Mouse (Mus musculus) CH12.LX (cell line): ENCODE results near the gene Gbx2. TPM values are rescaled to one million over a fixed set of nuclear protein-coding genes. Genes with fewer than 3 reads are reported as not detected.

Source experiments
- DNase-seq: peaks from one replicate; pipeline ENCODE4 v3.0.0-alpha.2; 2013; ENCODE audit errors: extremely low read depth
- H3K27ac ChIP-seq: 2 replicates; pipeline ENCODE4 v1.5.1; 2012; ENCODE audit warnings: low read depth, mild to moderate bottlenecking, control low read depth, moderate library complexity; ENCODE audit not compliant: insufficient read depth
- H3K27me3 ChIP-seq: replicated peaks from 2 replicates; pipeline ENCODE3; 2012; ENCODE audit warnings: inconsistent platforms
- H3K36me3 ChIP-seq, 2 experiments: replicated peaks in 1 of 2; 2 replicates each; pipeline versions ENCODE3 to v1.6.1; 2012; ENCODE audit warnings: inconsistent platforms in 1 of 2, low read length in 1 of 2, mild to moderate bottlenecking in 1 of 2, mixed read lengths in 1 of 2, moderate library complexity in 1 of 2; ENCODE audit not compliant: control insufficient read depth in 1 of 2, insufficient read depth in 1 of 2
- H3K4me1 ChIP-seq, 2 experiments: 2 replicates each; pipeline ENCODE4 v1.6.1; 2012; ENCODE audit warnings: inconsistent platforms in 1 of 2, moderate library complexity in 1 of 2; ENCODE audit not compliant: insufficient read depth in 2 of 2, control insufficient read depth in 1 of 2
- H3K4me2 ChIP-seq: 2 replicates; pipeline ENCODE4 v1.6.1; 2012; ENCODE audit warnings: low read depth, mild to moderate bottlenecking, control low read depth; ENCODE audit not compliant: poor library complexity, insufficient read depth, severe bottlenecking
- H3K4me3 ChIP-seq, 3 experiments: fragments of 150-350 bp in 1 of 3; sonication (generic) in 1 of 3; replicated peaks in 1 of 3; 2 replicates each; pipeline versions ENCODE3 to v1.5.1; 2011 to 2012; ENCODE audit warnings: low read depth in 2 of 3, low read length in 2 of 3, mild to moderate bottlenecking in 2 of 3, moderate library complexity in 2 of 3, control low read depth in 1 of 3, improper control_type of control experiment in 1 of 3, inconsistent platforms in 1 of 3, mixed read lengths in 1 of 3; ENCODE audit not compliant: poor library complexity in 1 of 3
- H3K79me2 ChIP-seq: replicated peaks from 2 replicates; pipeline ENCODE4 v1.6.1; 2012; ENCODE audit warnings: mild to moderate bottlenecking, moderate library complexity; ENCODE audit not compliant: control insufficient read depth, poor library complexity, insufficient read depth, severe bottlenecking; ENCODE audit errors: extremely low read depth
- H3K9ac ChIP-seq: 2 replicates; pipeline ENCODE4 v1.6.1; 2012; ENCODE audit warnings: low read depth, mild to moderate bottlenecking, control low read depth, moderate library complexity; ENCODE audit not compliant: insufficient read depth
- H3K9me3 ChIP-seq: replicated peaks from 2 replicates; pipeline ENCODE3; 2012; ENCODE audit warnings: low read length, inconsistent platforms, mixed read lengths
- BHLHE40 ChIP-seq: IDR thresholded peaks from 2 replicates; pipeline ENCODE4 v1.6.1; 2011; ENCODE audit warnings: mild to moderate bottlenecking, low read depth, low read length, improper control_type of control experiment
- CHD2 ChIP-seq: IDR thresholded peaks from 2 replicates; pipeline ENCODE4 v1.6.1; 2011; ENCODE audit warnings: low read length, improper control_type of control experiment
- E2F4 ChIP-seq: IDR thresholded peaks from 2 replicates; pipeline ENCODE4 v1.6.1; 2011; ENCODE audit warnings: low read depth, low read length, improper control_type of control experiment; ENCODE audit not compliant: insufficient replicate concordance
- ETS1 ChIP-seq: conservative IDR thresholded peaks from 2 replicates; pipeline ENCODE4 v1.6.1; 2012; ENCODE audit warnings: low read depth, mild to moderate bottlenecking, inconsistent platforms, low read length, improper control_type of control experiment, moderate library complexity
- GABPA ChIP-seq: IDR thresholded peaks from 2 replicates; pipeline ENCODE4 v1.6.1; 2012; ENCODE audit warnings: low read depth, low read length, improper control_type of control experiment, inconsistent platforms; ENCODE audit not compliant: insufficient replicate concordance
- IRF4 ChIP-seq: IDR thresholded peaks from 2 replicates; pipeline ENCODE4 v1.6.1; 2014; ENCODE audit warnings: low read depth, mild to moderate bottlenecking, inconsistent platforms, low read length, improper control_type of control experiment
- JUN ChIP-seq: IDR thresholded peaks from 2 replicates; pipeline ENCODE4 v1.6.1; 2011; ENCODE audit warnings: low read depth, mild to moderate bottlenecking, low read length, improper control_type of control experiment, moderate library complexity; ENCODE audit not compliant: insufficient read depth
- KAT2A ChIP-seq: IDR thresholded peaks from 2 replicates; pipeline ENCODE4 v1.6.1; 2012; ENCODE audit warnings: low read length, improper control_type of control experiment, inconsistent platforms; ENCODE audit not compliant: insufficient replicate concordance
- MAFK ChIP-seq: IDR thresholded peaks from 2 replicates; pipeline ENCODE4 v1.6.1; 2011; ENCODE audit warnings: low read length, improper control_type of control experiment; ENCODE audit not compliant: insufficient replicate concordance
- MAX ChIP-seq: IDR thresholded peaks from 2 replicates; pipeline ENCODE4 v1.6.1; 2011; ENCODE audit warnings: low read length, improper control_type of control experiment
- MEF2A ChIP-seq: IDR thresholded peaks from 2 replicates; pipeline ENCODE4 v1.6.1; 2014; ENCODE audit warnings: low read depth, mild to moderate bottlenecking, inconsistent platforms, low read length, improper control_type of control experiment, borderline replicate concordance
- NRF1 ChIP-seq: IDR thresholded peaks from 2 replicates; pipeline ENCODE4 v1.6.1; 2014; ENCODE audit warnings: low read depth, mild to moderate bottlenecking, inconsistent platforms, low read length, improper control_type of control experiment, moderate library complexity
- SIN3A ChIP-seq: IDR thresholded peaks from 2 replicates; pipeline ENCODE4 v1.6.1; 2012; ENCODE audit warnings: low read length, improper control_type of control experiment, inconsistent platforms
- SMC3 ChIP-seq: IDR thresholded peaks from 2 replicates; pipeline ENCODE4 v1.6.1; 2011; ENCODE audit warnings: low read depth, low read length, improper control_type of control experiment
- TBP ChIP-seq: conservative IDR thresholded peaks from 2 replicates; pipeline ENCODE4 v1.6.1; 2011; ENCODE audit warnings: low read depth, low read length, improper control_type of control experiment
- UBTF ChIP-seq: IDR thresholded peaks from 2 replicates; pipeline ENCODE4 v1.6.1; 2012; ENCODE audit warnings: low read depth, mild to moderate bottlenecking, inconsistent platforms, low read length, improper control_type of control experiment, moderate library complexity
- USF2 ChIP-seq: conservative IDR thresholded peaks from 2 replicates; pipeline ENCODE4 v1.6.1; 2011; ENCODE audit warnings: low read depth, low read length, improper control_type of control experiment
- ZMIZ1 ChIP-seq: IDR thresholded peaks from 2 replicates; pipeline ENCODE4 v1.6.1; 2012; ENCODE audit warnings: low read depth, mild to moderate bottlenecking, inconsistent platforms, low read length, improper control_type of control experiment
- dilution Hi-C: fragments of 300-500 bp; cut with MboI; formaldehyde crosslinking; loops from 2 replicates; pipeline ENCODE4 v1.14.3; 2020; ENCODE audit warnings: low sequenced_read_pairs; ENCODE audit not compliant: extremely low pct_unique_long_range_greater_than_20kb, extremely low pct_ligation_motif_present
- in situ Hi-C: fragments of 300-500 bp; cut with MboI; formaldehyde crosslinking; loops from 3 replicates; pipeline ENCODE4 v1.14.3; 2019; ENCODE audit warnings: low sequenced_read_pairs, low pct_ligation_motif_present, low pct_unique_long_range_greater_than_20kb, mixed read lengths
- polyA plus RNA-seq: library from polyadenylated mRNA; unstranded; fragments of >175 nt; gene quantifications from 2 replicates; pipeline ENCODE4 v1.2.1, GENCODE M21; 2012; ENCODE audit warnings: low read depth; ENCODE audit not compliant: insufficient read length
- total RNA-seq, 2 experiments: library from RNA; depleted of rRNA; stranded (reverse); fragments of 300-350 nt in 1 of 2; fragments of >200 nt in 1 of 2; gene quantifications; 2 replicates each; pipeline ENCODE4 v1.2.3; 2012 to 2014

Gene Gbx2
- total and polyA plus RNA-seq, 3 experiments = not detected

DNA sequence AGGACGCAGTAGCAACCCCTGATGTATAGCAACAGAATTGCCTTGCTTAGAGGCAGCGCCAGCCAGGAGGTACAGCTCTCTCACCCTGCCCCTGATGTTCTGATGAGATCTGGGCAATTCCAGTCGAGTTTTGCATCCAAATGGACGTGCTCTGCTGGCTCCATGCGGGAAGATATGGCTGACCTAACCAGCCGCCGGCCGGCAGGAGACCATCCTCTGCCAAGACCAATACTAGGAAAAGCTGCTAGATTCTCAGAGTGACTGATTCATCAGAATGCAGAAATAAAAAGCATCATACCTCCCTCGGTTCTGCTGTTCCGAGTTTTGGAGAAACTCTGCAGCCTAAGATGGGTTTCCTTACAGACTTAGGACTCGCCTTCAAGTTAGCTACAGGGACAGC, 52.5 kb downstream of the Gbx2 start:
- Histone ChIP-seq H3K79me2 (no peaks in the 10 kb centered on the region), H3K27me3 (no peaks in the 10 kb centered on the region), H3K4me1 (no peaks in the 10 kb centered on the region), H3K27ac (no peak overlapping the region), H3K9me3 (peaks cover 94% of the 10 kb centered on the region), H3K4me3 (no peak overlapping the region), H3K9ac (no peak overlapping the region), H3K4me2 (no peak overlapping the region), H3K36me3 (no peaks in the 10 kb centered on the region)
- in situ Hi-C loops (no loop called here), dilution Hi-C loops (no loop called here)
- no peak for TF ChIP-seq NRF1
- TF ChIP-seq UBTF = no peak
- no peak for TF ChIP-seq TBP
- no peak for TF ChIP-seq ZMIZ1
- TF ChIP-seq E2F4 = no peak
- TF ChIP-seq MAX = no peak
- no peak for TF ChIP-seq CHD2
- no peak for TF ChIP-seq MAFK
- TF ChIP-seq SIN3A = no peak
- no peak for TF ChIP-seq JUN
- TF ChIP-seq MEF2A = no peak
- TF ChIP-seq SMC3 = no peak
- TF ChIP-seq GABPA = no peak
- TF ChIP-seq ETS1 = no peak
- no peak for TF ChIP-seq IRF4
- TF ChIP-seq KAT2A = no peak
- no peak for TF ChIP-seq BHLHE40
- no peak for TF ChIP-seq USF2
- DNase-seq = no peak

Other genes with a start within 250 kb of the Gbx2 start
- gene Asb18, start 83.5 kb upstream of the Gbx2 start, total RNA-seq (2012; rRNA removed) = not detected in 2 replicates
- gene Asb18, start 83.5 kb upstream of the Gbx2 start, total RNA-seq (2014; rRNA removed) = not detected in 2 replicates
- not detected in 2 replicates for gene Asb18, start 83.5 kb upstream of the Gbx2 start, polyA plus RNA-seq
- not detected in 2 replicates for gene Iqca, start 222.2 kb upstream of the Gbx2 start, total RNA-seq (2012; rRNA removed)
- 0.19 TPM in 1 of 2 replicates, not detected in the other for gene Iqca, start 222.2 kb upstream of the Gbx2 start, total RNA-seq (2014; rRNA removed)
- 1.0 TPM in 1 of 2 replicates, not detected in the other for gene Iqca, start 222.2 kb upstream of the Gbx2 start, polyA plus RNA-seq